Mouse (Mus musculus) heart, embryonic 12.5 days (tissue): Measurements from ENCODE around the gene Rnf181. TPM values are rescaled to one million over a fixed set of nuclear protein-coding genes. Genes with fewer than 3 reads are reported as not detected.

Experiments used
- ATAC-seq: fragments of 200-750 bp; cut with Nextera tagmentation; 2 replicates; pipeline ENCODE4 v1.8.0; 2017; ENCODE audit warnings: moderate TSS enrichment, moderate library complexity; ENCODE audit not compliant: insufficient number of reproducible peaks, low FRiP score
- H3K27ac ChIP-seq: fragments of 300-500 bp; sonication (generic); 2 replicates; pipeline ENCODE4 v1.5.1; 2016; ENCODE audit warnings: mild to moderate bottlenecking, moderate library complexity; ENCODE audit not compliant: poor library complexity, severe bottlenecking
- H3K27me3 ChIP-seq: fragments of 300-500 bp; sonication (generic); replicated peaks from 2 replicates; pipeline ENCODE4 v1.6.1; 2016; ENCODE audit warnings: mild to moderate bottlenecking, moderate library complexity
- H3K36me3 ChIP-seq: fragments of 300-500 bp; sonication (generic); 2 replicates; pipeline ENCODE4 v1.6.1; 2016; ENCODE audit warnings: mild to moderate bottlenecking, moderate library complexity
- H3K4me1 ChIP-seq: fragments of 300-500 bp; sonication (generic); replicated peaks from 2 replicates; pipeline ENCODE4 v1.6.1; 2016; ENCODE audit warnings: mild to moderate bottlenecking
- H3K4me2 ChIP-seq: fragments of 300-500 bp; sonication (generic); 2 replicates; pipeline ENCODE4 v1.6.1; 2016; ENCODE audit warnings: mild to moderate bottlenecking, moderate library complexity
- H3K4me3 ChIP-seq: fragments of 300-500 bp; sonication (generic); 2 replicates; pipeline ENCODE4 v1.5.1; 2016; ENCODE audit warnings: mild to moderate bottlenecking
- H3K9ac ChIP-seq: fragments of 300-500 bp; sonication (generic); 2 replicates; pipeline ENCODE4 v1.6.1; 2016; ENCODE audit warnings: mild to moderate bottlenecking, moderate library complexity
- H3K9me3 ChIP-seq: fragments of 300-500 bp; sonication (generic); replicated peaks from 2 replicates; pipeline ENCODE4 v1.6.1; 2016; ENCODE audit warnings: mild to moderate bottlenecking, moderate library complexity
- WGBS: fragments of 180-500 bp; shearing (Covaris S2); methylation state at CpG from one replicate; pipeline ENCODE4 v1.1.7; 2016; 5-methylcytosine and 5-hydroxymethylcytosine counted together
- polyA plus RNA-seq: library from polyadenylated mRNA; unstranded; fragments of >200 nt; fragmentation: Nextera tagmentation; extraction: Ambion mirVana; gene quantifications from 2 replicates; pipeline ENCODE4 v1.2.1, GENCODE M21; 2016

The Rnf181 gene
- polyA plus RNA-seq, 1 experiment from 2014 or later = 90.0 TPM

DNA sequence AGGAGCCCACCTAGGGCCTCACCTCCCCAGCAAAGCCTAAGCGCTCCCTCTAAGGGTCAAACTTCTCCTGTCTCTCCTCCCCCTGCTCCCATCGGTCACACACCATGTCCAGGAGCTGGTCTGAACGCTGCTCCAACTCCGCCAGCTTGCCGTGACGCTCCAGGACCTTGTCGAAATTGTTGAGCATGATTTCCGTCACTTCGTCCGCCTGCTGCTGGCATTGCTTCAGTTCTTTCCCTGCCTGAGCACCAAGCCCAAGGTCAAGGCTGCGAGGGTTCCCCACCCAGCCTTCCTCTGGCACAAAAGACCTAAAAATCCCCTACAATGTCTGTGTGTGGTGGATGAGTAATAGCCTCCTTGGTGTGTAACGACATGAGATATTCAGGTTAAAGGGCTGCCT is 3.3 kb upstream of the Rnf181 start:
- Histone ChIP-seq H3K36me3 (peaks cover 9% of the 10 kb centered on the region), H3K9ac (no peak overlapping the region), H3K9me3 (no peaks in the 10 kb centered on the region), H3K27me3 (no peaks in the 10 kb centered on the region), H3K4me2 (no peak overlapping the region), H3K4me1 (peaks cover 50% of the 10 kb centered on the region), H3K4me3 (no peak overlapping the region), H3K27ac (peak overlapping the region; percentile 89; the same call in 1 of the 2 replicates)
- ATAC-seq = no peak
- 70% methylated on average over 12 of the region's 12 CpGs for WGBS

DNA sequence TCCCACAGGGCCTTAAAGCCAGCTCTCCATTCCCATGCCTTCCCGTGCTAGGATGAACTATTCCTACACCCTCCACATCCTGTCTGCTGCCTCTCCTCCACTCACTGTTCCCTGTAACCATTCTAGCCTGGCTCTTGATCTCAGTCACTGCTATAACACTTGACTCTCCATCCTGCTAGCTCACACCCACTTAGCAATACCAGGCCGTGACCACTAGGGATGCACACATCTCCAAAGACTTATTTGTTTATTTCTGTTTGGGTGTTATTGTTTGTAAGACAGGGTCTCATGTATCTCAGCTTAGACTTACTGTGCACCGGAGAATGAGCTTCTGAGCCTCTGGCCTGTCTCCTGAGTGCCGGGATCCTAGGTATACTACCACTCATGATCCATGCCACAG is 2.8 kb upstream of the Rnf181 start:
- Histone ChIP-seq H3K9ac (no peak overlapping the region), H3K27ac (no peak overlapping the region), H3K4me1 (peaks cover 47% of the 10 kb centered on the region), H3K4me3 (no peak overlapping the region), H3K36me3 (peaks cover 9% of the 10 kb centered on the region), H3K9me3 (no peaks in the 10 kb centered on the region), H3K27me3 (no peaks in the 10 kb centered on the region), H3K4me2 (no peak overlapping the region)
- no peak for ATAC-seq
- WGBS = 74% methylated on average over 4 of the region's 4 CpGs

DNA sequence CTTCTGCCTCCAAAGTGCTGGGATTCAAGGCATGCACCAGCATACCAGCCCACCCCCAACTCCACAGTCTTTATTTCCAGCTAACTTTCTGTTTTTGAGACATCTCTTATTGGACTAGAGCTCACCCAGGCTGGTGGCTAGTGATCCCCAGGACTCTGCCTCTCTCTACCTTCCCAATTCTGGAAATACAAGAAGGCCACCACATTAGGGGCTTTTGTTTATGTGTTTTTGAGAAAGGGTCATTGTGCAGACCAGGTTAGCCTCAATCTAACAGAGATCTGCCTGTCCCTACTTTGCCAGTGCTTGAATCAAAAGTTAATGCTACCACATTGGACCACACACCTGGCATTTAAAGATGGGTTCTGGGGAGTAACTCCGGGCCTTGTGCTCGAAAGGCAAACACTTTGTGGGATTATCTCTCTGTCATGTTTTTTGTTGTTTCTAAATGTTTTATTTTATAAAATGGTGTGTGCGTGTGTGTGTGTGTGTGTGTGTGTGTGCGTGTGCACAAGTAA is 761 bp upstream of the Rnf181 start:
- Histone ChIP-seq H3K27ac (no peak overlapping the region), H3K36me3 (peaks cover 9% of the 10 kb centered on the region), H3K27me3 (no peaks in the 10 kb centered on the region), H3K4me3 (no peak overlapping the region), H3K9me3 (no peaks in the 10 kb centered on the region), H3K4me2 (no peak overlapping the region), H3K9ac (no peak overlapping the region), H3K4me1 (peaks cover 29% of the 10 kb centered on the region)
- ATAC-seq = no peak
- WGBS = 71% methylated on average over 4 of the region's 4 CpGs

DNA sequence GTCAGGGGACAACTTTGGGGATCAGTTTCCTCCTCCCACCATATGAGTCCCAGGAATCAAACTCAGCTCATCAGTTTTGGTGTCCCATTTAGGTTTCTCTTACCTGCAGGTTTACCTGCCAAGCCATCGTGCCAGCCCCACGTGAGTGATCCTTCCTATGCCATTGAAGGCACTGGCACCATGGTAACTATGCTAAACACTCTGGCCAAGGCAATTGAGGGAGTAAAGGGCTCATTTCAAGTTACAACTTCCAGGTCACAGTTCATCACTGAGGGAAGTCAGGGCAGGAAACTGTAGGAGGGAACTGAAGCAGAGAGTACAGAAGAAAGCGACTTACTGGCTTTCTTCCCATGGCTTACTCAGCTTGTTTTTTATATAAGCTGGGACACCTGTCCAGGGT is 452 bp downstream of the Rnf181 start:
- Histone ChIP-seq H3K27me3 (no peaks in the 10 kb centered on the region), H3K4me3 (no peak overlapping the region), H3K4me2 (no peak overlapping the region), H3K9ac (no peak overlapping the region), H3K36me3 (peaks cover 9% of the 10 kb centered on the region), H3K27ac (no peak overlapping the region), H3K9me3 (no peaks in the 10 kb centered on the region), H3K4me1 (peaks cover 24% of the 10 kb centered on the region)
- no peak for ATAC-seq
- 59% methylated on average over 3 of the region's 3 CpGs for WGBS

DNA sequence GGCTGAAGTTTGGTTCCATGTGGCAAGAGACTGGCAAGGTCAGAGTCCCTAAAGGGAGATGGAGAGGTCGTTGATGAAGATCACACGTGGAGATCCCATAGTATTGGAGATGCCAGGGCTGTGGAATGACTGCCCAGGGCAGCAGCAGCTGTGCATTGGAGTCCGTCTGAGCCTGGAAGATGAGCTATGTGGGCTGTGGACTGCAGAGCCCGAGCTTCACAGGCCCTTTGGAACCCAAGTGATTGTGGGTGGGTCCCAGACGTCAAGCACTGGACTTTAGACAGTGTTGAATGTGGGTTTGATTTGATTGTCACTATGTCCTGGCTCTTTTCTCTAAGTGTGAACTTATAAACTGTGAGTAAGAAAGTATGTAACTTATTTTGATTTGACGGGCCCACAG is 1.8 kb downstream of the Rnf181 start:
- ATAC-seq = no peak
- 68% methylated on average over 6 of the region's 6 CpGs for WGBS
- Histone ChIP-seq H3K4me1 (peaks cover 23% of the 10 kb centered on the region), H3K9ac (no peak overlapping the region), H3K27ac (no peak overlapping the region), H3K4me2 (no peak overlapping the region), H3K9me3 (no peaks in the 10 kb centered on the region), H3K4me3 (no peak overlapping the region), H3K27me3 (no peaks in the 10 kb centered on the region), H3K36me3 (peaks cover 16% of the 10 kb centered on the region)

DNA sequence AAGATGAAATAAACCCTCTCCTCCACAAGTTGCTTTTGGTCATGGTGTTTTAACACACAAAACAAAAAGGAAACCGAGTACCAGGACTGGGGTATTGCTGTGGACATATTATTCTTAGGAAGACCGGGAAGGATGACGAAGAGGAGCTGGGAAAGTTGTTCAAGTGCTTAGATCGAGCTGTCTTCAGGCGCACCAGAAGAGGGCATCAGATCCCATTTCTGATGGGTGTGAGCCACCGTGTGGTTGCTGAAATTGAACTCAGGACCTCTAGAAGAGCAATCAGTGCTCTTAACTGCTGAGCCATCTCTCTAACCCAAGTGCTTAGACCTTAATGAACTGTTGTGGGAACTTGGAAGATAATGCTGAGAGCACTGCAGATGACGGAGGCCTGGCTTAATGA is 2.7 kb downstream of the Rnf181 start:
- no peaks in the 10 kb centered on the region for H3K9me3 ChIP-seq
- no peak for ATAC-seq
- no peak overlapping the region for H3K27ac ChIP-seq
- H3K4me3 ChIP-seq = no peak overlapping the region
- H3K4me2 ChIP-seq = no peak overlapping the region
- WGBS = 39% methylated on average over 7 of the region's 7 CpGs
- no peaks in the 10 kb centered on the region for H3K27me3 ChIP-seq
- H3K4me1 ChIP-seq = peaks cover 17% of the 10 kb centered on the region
- peaks cover 24% of the 10 kb centered on the region for H3K36me3 ChIP-seq
- no peak overlapping the region for H3K9ac ChIP-seq

DNA sequence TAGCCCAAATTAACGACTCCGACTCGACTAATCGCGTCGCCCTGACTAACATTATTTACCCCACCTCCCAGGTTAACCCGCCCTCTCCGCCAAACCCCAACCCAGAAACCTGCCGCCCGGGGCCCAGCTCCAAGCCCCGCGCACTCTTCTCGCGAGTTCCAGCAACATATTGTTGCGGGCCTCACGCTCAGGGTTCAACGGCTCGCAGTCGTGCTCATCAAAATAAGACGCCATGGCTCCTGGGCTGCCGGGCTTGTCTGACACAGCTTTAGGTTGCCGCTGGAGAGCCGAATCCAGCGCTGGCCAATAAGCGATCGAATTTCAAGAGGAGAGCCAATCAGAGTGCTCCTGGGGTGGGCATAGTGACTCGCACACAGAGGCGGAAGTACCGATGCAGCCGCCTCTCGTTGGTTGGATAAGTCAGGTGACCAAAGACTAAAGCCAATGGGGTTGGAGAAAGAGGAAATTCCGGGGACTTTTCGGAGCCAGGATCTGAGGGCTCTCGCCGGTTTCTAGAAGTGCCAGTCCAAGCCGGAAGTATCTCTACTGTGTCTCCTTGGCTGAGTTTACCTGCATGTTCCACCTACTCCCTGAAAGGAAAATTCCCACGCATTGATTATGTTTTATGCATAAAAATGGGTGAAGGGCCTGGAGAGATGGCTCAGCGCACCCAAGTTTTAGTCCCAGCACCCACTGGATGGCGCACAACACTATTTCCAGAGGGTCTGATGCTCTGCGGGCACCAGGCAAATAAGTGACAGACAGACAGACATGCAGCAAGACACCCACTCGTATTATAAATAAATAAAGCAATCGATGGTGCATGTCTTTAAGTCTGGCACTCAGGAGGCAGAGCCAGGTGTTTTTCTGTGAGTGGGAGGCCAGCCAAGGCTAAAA is 4.4 kb downstream of the Rnf181 start:
- peaks cover 26% of the 10 kb centered on the region for H3K4me1 ChIP-seq
- peaks cover 29% of the 10 kb centered on the region for H3K36me3 ChIP-seq
- H3K9ac ChIP-seq = peak overlapping the region; percentile 87
- ATAC-seq = peak; percentile 98
- no peaks in the 10 kb centered on the region for H3K27me3 ChIP-seq
- H3K4me3 ChIP-seq = peak overlapping the region; percentile 85
- H3K4me2 ChIP-seq = peak overlapping the region; percentile 84
- WGBS = under 1% methylated on average over 42 of the region's 42 CpGs
- H3K9me3 ChIP-seq = no peaks in the 10 kb centered on the region
- peak overlapping the region; percentile 78 for H3K27ac ChIP-seq

DNA sequence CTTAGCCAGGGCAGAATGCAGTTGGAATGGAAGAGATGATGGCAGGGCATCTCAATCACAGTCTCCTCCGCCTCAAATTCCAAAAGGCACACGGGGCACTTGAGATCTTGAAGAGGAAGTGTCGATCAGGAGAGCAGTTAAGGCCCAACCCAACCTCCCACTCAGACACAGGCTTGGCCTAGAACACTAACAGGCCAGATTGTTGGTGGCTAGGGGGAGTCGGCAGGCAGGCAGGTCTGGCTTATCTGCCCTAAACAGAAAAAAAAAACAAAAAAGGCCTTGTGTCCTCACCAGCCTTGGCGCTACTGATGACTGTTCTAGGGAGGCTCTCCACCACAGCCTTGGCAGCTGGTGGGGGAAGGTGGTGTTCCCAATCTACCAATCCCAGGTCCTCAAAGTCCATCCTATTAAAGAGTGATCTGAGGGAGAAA is 5.6 kb downstream of the Rnf181 start:
- Histone ChIP-seq H3K9ac (peak overlapping the region; percentile 87), H3K4me1 (peaks cover 35% of the 10 kb centered on the region), H3K4me3 (peak overlapping the region; percentile 85), H3K36me3 (peaks cover 32% of the 10 kb centered on the region), H3K9me3 (no peaks in the 10 kb centered on the region), H3K27me3 (no peaks in the 10 kb centered on the region), H3K4me2 (peak overlapping the region; percentile 84), H3K27ac (no peak overlapping the region)
- ATAC-seq = no peak
- 18% methylated on average over 5 of the region's 5 CpGs for WGBS

DNA sequence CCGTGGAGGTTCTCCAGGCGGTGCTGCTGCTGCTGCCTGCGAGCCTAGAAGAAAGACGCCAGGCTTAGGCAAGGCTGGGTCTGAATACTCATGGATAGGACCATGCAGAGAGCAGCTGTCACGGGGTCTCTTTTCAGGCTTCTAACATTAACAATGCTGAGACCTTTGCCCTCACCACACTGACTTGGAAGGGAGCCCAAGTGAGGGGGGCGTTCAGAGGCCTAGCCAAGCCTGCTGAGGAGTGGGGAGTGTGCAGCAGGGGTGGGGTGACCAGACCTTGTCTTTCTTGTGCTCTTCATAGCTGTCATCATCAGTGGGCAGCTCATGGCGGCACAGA is 6.2 kb downstream of the Rnf181 start:
- H3K9me3 ChIP-seq = no peaks in the 10 kb centered on the region
- H3K36me3 ChIP-seq = peaks cover 32% of the 10 kb centered on the region
- no peaks in the 10 kb centered on the region for H3K27me3 ChIP-seq
- H3K27ac ChIP-seq = no peak overlapping the region
- 0 out of 2 replicates have a peak overlapping the region, but pooled peaks have one; percentile 6 for H3K9ac ChIP-seq
- 76% methylated on average over 7 of the region's 7 CpGs for WGBS
- ATAC-seq = no peak
- H3K4me1 ChIP-seq = peaks cover 39% of the 10 kb centered on the region
- H3K4me2 ChIP-seq = peak overlapping the region; percentile 84
- H3K4me3 ChIP-seq = no peak overlapping the region

DNA sequence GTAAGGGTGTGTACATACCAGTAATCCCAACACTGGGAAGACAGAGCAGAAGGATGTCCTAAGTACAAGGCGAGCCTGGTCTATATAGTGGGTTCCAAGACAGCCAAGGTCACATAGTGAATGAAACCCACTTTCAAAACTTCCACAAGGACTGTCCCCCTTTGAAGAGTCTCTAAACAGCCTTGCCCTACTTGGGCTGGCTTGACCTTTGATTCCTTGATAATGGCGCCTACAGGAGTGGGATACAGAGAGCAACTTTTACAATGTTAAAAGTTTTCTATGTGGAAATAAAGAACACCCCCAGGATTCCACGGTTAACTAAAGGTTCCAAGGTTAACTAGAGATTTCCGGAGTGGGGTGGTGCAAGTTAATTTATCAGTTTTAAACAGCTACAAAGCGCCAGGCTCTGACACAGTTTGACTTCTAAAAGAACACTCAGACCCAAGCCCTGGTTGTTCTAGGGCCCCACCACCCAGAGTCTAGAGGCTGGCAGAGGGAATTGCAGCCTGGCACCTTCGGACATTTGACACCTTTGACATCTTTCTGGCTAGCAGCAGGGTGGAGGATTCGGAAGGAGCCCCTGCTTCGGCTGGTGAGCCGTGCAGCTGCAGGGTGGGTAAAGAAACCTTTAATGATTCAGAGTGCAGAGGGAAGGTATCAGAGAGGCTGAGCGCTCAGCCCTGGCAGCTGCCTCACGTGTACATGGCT is 6.7 kb downstream of the Rnf181 start:
- H3K4me2 ChIP-seq = peak overlapping the region; percentile 84; the same call in 1 of the 2 replicates
- H3K4me1 ChIP-seq = peaks cover 39% of the 10 kb centered on the region
- H3K4me3 ChIP-seq = no peak overlapping the region
- no peak for ATAC-seq
- H3K9me3 ChIP-seq = no peaks in the 10 kb centered on the region
- H3K9ac ChIP-seq = 0 out of 2 replicates have a peak overlapping the region, but pooled peaks have one; percentile 6
- WGBS = 82% methylated on average over 11 of the region's 11 CpGs
- no peak overlapping the region for H3K27ac ChIP-seq
- no peaks in the 10 kb centered on the region for H3K27me3 ChIP-seq
- H3K36me3 ChIP-seq = peaks cover 32% of the 10 kb centered on the region

DNA sequence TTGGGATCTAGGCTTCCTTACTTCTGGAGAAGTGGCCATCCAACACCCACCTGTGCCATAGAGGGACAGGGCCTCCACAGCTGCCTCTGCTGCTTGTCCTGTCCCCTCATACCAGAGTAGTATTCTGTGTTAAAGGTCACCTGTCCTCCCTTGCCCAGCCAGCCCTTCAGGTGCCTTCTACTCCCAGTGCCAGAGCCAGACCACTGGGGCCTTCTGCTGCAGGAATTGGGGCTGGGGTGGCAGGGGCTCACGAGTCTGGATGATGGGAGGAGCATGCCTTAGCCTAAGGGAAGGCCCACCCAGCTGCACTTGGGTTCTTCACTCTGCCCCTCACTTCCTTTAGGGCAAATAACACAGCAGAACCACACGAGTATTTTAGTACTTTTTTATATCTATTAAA is 7.4 kb downstream of the Rnf181 start:
- no peak overlapping the region for H3K9ac ChIP-seq
- H3K27ac ChIP-seq = no peak overlapping the region
- no peak for ATAC-seq
- H3K4me1 ChIP-seq = peaks cover 46% of the 10 kb centered on the region
- H3K27me3 ChIP-seq = no peaks in the 10 kb centered on the region
- H3K4me2 ChIP-seq = no peak overlapping the region
- no peaks in the 10 kb centered on the region for H3K9me3 ChIP-seq
- peaks cover 32% of the 10 kb centered on the region for H3K36me3 ChIP-seq
- 74% methylated on average over 2 of the region's 2 CpGs for WGBS
- no peak overlapping the region for H3K4me3 ChIP-seq
